Mouse (Mus musculus): ENCODE measurements around the gene Arl2.

The Arl2 gene

DNA sequence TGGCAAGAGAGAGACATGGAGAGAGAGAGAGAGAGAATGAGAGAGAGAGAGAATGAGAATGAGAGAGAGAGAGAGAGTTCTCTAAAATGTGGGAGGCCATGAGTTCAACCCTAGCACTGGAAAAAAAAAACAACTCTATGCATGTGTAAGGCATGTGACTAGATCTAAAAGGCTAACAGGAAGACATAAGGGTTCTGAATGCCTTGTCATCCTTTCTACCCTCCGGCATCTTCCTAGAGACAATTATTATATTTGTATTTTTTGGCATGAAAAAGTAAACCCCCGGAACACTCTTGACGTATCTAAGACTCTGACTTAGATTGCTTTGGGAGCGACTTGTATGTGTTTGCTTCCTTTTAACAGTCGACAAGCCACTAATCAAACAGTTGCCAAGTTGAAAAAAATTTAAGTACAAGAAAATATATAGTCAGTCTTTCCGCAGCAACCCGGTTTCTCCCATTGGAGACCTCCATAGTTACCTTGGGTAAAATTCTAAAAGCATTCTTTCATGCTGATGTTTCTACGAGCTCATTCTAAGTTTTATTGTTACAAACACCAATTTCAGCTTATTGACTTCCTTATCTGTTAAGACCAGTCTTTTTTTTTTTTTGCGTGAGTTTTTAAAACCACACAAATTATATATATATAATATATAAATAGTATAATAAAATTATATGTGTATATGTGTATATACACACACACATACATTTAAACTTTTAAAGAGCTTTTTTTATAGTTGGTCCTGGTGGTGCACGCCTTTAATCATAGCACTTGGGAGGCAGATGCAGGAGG lies 14.4 kb downstream of the Arl2 start:
- DNase-seq (ENCODE audit: low read depth, low spot score) = no peak

DNA sequence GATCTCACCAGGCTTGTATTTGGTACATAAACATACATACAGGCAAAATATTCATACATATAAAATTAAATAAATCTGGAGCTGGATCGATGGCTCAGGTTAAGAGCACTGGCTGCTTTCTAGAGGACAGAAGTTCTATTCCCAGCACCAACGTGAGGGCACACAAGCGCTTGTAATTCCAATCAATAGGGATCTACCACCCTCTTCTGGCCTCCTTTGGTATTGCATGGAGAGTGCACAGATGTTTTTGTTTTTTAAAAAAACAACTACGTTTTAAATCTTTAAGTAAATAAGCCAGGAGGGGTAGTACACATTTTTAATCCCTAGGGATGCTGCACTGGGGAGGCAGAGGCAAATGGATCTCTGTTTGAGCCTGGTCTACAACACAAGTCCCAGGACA lies 15.1 kb downstream of the Arl2 start:
- peak; percentile 32 for DNase-seq (ENCODE audit: low read depth, low spot score)

DNA sequence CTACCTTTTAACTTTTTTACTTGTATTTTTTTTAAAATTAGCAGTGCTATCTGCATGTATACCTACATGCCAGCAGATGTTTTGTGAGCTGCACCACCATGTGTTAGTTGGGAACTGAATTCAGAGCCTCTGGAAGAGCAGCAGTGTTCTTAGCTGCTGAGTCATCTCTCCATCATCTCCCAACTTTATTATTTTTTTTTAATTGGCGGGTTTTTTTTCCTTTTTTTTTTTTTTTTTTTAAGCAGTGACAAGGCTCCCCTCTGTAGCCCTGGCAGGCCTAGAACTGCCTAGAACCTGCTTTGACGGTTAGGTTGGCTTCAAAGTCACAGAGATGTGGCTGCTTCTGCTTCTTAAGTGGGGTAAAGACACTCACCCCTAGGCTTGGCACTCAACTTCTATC lies 16.4 kb downstream of the Arl2 start:
- no peak for DNase-seq (ENCODE audit: low read depth, low spot score)

DNA sequence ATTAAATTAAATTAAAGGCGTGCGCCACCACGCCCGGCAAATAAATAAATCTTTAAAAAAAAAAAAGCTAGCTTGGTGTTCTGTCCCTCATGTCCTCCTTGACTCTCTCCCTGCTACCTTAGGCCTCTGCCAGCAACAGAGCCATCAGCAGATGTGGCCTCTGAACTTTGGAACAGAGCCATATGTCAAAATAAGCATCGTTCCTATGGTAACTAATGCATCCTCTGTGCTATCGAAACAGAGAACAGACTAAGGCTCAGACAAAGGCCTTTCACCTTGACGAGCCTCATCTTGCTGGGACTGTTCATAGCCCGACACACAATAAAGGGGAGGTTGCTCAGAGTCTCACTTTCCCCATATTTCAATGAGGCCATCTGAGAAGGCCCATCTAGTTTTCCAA lies 18.0 kb downstream of the Arl2 start:
- no peak for DNase-seq (ENCODE audit: low read depth, low spot score)

DNA sequence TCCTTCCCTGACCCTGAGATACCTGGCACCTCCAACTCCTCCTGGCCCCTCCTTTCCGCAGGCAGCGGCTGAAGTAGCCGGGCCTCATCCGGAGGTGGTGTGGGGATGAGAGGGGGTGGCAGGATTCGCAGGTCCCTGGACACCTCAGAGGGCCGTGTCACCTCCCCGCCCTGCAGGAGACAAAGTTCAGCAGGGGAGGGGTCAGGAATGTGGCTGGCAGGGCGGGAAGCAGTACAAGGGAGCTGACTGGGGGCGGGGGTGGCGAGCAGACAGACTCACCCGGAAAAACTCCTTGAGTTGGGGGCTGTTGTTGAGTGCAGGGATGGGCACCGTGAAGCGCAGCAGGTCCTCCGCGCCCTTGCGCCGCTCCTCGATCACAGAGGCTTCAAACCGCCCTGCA lies 19.6 kb downstream of the Arl2 start:
- no peak for DNase-seq (ENCODE audit: low read depth, low spot score)

DNA sequence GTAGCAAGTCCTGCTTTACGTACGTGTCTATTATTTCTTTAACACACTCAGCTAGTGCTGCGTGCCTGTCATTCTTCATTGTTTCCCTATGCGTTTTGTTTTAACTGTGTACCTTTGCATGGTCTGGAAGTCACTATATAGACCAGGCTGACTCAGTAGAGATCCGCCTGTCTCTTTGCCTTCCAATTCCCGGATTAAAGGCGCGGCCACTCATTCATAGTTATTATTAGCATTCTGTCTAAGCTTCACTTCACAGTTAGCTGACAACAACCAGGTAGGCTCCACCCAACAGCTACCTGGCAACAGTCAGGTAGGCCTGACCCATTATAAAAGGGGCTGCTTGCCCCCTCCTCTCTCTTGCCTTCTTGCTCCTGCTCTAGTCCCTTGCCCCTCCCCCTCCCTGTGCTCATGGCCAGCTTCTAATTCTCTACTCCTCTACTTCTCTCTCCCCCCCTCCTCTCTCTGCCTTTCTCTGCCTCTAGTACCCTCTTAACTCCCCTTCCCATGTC lies 22.6 kb downstream of the Arl2 start:
- DNase-seq (ENCODE audit: low read depth, low spot score) = no peak

DNA sequence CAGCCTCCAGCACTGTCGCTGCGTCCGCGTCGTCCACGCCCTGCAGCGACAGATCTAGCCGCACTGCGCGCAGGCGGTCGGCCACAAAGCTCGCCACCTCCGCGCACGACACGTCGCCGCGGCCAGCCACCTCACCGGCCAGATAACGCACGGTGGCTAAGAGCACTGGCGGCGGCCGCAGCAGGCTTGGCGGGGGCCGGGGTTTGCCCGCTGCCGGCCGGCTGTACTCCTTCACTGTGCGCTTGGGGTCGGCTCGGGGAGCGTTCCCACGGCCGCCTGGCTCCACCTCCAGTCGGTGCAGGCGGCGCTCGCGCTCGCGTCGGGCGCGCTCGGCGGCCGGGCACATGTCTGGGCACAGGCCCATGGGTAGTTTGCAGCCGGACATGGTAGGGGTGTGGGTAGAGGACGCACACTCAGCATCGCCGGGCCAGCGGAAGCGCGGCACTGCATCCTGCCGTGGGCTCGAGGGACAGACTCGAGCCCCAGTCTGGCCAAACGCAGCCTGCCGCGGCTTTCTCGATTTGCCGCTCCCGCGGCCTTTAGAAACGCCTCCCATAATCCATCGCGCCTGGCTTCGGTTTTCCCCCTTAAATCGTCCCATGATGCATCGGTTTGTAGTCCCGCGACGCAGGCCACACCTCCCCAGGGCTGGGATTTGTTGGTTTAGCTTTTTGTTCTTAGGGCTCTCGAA lies 23.2 kb downstream of the Arl2 start, which contains the start of gene Sac3d1:
TSS of gene Sac3d1 (minus strand) at position 665 of the 691 bp plus-strand sequence.
- DNase-seq (ENCODE audit: low read depth, low spot score) = peak; percentile 80

DNA sequence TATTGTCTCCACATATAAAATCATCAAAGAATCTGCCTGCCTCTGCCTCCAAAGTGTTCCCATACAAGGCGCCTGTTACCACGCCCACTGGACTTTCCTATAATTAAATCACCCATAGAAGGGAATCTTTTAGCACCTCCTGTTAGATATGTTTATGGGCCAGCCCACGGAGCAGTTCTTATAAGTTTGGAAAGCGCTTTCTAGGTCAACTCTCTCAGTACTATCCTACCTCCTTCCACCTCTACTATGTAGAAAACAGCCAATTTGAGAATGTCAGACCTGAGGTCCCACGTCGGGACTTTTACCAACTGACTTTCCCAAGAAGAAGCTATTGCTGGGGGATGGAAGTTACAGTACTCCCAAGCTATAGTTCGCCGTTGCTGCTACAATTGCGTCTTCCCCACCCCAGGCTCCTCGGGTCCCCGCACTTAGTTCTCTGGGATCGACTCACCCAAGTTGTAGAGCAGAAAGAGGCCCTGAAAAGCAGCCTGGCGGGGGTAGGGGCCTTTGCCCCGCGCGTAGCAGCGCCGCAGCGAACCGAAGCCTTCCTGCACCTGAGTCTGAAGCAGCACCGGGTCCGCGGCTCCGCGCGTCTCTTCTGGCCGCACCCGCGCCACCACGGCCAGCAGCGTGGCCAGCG lies 23.9 kb downstream of the Arl2 start:
- no peak for DNase-seq (ENCODE audit: low read depth, low spot score)

DNA sequence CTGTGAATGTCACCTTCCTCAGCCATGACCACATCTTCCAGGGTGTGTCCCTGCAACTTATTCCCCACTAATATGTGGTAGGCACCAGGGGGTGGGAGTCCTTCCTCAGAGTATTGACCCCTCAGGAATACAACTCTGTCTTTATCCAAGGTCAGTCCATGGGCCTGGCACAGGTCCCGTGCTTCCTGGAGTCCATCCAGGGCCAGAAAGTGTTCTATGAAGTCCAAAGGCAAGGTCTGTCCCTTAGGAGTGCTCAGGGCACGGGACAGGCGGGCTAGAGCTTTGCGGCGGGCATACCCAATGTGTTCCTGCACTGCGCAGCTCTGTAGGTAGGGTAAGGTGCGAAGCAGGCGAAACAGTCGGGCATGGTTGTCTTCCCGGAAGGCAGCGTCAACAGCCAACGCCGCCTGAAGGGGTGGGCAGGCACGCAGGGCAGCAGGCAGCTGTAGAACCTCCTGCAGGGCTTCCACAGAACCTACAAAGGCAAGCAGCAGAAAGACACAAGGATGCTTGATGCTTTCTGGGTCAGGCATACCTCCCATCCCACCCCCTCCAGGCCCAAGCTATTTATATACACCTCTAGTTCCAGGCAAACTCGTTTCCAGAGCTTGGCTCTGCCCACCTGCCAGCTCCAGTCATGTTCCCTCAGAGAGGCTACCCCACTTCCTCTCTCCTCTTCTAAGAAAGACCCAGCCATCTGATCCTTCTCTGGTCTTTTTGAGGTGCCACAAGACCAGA lies 25.1 kb downstream of the Arl2 start:
- no peak for DNase-seq (ENCODE audit: low read depth, low spot score)

DNA sequence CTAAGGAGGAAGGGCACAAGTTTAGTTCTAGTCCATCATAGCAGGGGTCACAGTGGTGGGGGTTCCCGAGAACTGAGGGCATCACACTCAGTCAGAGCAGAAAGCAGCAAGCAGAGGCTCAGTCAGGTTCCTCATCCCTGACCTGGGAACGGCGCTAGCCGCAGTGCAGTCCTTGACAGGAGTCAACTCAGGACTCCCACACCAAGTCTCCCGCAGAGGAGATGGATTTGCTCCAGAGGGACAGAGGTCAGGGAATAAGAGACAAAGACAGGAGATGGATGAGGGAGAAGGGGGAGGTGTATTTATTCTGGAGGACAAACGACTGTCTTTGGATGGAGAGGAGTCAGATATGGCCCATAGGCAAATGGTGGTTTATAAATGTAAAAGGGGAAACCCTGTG lies 28.2 kb downstream of the Arl2 start:
- no peak for DNase-seq (ENCODE audit: low read depth, low spot score)

DNA sequence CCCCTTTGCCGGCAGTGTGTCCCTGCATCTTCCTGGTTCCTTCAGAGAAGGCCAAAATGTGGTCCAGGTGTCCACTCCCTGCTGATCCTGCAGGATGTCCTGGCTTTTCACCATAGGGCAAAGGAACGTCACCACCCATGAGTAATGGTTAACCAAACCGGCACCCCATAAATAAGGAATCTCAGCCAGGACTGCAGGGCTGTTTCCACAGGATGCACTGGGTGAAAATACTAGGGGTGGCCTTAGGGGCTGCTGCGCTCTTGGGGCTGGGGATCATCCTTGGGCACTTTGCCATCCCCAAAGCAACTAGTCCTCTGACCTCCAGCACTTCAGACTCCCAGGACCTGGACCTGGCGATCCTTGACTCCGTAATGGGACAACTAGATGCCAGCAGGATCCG lies 35.8 kb downstream of the Arl2 start, which contains the start of gene Naaladl1:
TSS of gene Naaladl1 (plus strand) at position 197 of the 400 bp plus-strand sequence.
- no peak for DNase-seq (ENCODE audit: low read depth, low spot score)

DNA sequence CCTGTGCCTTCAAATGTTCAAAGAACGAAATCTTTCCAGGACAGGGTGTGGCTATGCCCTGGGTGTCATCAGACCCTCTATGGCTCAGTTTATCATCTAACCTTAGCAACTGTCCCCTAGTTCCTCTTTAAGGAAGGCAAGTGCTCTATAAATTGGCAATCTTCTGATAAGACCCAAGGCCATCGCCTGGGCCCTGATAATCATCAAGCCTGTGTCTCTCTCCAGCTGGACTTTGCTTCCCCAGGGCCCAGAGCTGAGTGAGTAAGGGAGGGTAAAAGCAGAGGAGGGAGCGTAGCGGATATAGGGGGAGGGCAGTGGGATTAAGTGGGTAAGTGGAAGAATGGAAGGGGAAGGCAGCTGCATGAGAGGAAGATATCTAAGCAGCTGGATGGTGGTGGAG lies 36.9 kb downstream of the Arl2 start:
- no peak for DNase-seq (ENCODE audit: low read depth, low spot score)

DNA sequence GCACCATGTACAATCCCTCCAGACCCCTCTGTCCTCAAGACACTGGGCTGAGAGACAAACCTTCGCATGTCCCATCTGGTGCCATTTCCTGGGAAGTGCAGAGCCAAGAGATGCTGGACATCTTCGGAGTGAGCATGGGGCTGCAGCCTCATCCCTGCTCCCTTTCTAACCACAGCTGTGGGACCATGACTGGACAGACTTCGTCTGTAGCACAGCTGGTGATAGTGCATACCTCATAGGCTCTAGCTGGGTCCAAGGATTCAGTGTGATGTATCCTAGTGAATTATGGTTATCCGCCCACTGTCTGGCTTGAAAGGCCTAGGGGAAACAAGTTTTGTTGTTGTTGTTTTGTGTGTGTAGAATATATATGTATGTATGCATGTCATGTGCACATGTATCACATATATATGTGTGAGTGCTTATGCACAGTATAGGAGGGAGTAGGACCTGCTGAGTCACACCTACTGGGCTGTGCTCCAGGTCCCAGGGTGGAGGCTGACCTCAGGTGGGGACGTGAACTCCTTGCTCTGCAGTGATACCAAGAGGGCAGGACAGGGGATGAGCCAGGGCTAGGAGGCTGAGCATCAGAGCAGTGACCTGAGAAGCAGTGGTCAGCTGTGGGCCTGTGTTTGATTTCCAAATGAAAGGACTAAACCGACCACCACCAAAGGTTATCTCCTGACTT lies 39.0 kb downstream of the Arl2 start:
- no peak for DNase-seq (ENCODE audit: low read depth, low spot score)

DNA sequence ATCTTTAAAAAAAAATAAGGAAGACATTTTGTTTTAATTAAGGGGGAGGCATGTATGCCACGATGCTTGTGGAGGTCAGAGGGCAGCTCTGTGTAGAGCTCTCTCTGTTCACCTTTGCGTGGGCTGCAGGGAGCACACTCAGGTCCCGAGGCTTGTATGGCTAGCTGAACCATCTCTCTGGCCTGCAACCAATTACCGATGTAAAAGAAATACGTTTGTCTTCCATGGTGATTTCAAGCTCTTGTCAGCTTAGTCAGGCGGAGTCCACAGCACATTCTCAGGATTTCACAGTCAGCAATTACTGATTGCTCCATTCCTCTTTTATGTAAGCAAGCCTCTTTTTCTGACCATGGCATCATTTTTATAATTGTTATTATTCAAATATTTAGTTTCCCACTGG lies 40.2 kb downstream of the Arl2 start:
- no peak for DNase-seq (ENCODE audit: low read depth, low spot score)

DNA sequence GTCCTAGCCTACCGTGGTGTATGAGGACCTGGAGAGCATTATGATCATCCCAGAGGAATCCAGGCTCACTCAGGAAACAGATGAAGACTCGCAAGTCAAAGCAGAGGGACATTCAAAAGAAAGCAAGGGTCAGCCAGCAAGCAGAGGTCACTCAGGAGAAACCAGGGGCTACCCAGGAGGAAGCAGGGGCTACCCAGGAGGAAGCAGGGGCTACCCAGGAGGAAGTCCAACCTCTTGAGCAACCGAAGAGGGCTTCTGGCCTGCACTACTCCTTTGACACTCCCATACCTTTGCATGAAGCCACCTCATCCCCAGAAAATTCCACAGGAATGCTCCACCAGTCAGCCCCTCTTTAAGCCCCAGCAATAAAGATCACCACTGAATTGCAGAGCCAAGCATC lies 43.5 kb downstream of the Arl2 start:
- DNase-seq (ENCODE audit: low read depth, low spot score) = no peak

DNA sequence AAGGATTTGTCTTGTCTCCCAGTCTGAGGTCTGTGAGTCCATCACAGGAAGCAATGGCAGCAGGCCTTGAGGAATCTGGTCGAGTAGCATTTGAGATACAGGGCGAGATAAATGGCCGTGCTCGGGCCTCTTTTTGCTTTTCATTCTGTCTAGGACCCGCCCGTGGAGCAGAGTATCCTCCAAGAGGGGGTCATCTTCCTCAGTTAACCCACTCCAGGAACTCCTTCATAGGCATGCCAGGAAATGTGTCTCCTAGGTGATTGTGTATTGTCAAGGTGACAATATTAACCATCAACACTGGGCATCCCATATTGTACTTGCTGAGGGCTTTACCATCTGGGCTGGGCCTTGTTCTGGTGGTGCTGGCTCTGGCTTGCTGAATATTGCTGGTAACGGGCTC lies 47.2 kb downstream of the Arl2 start, which contains the start of gene AC131692.1:
TSS of gene AC131692.1 (plus strand) at position 301 of the 400 bp plus-strand sequence.
- no peak for DNase-seq (ENCODE audit: low read depth, low spot score)

DNA sequence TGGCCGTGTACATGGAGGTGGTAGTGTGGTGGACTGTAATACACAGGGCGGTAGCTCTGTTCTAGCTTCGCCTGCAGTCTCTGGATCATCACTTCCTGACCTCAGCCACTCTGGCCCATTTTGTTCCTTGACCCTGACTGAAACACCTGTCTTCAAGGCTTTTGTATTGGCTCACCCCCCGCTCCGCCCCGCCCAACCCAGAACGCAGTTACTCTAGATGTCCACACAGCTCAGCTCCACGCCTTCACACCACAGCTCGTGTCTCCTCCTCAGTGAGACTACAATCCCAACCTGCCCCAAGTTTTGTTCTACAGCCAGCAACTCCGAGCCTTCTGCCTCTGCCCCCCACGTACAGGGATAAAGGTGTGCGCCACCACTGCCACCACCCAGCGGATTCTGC lies 52.5 kb downstream of the Arl2 start:
- no peak for DNase-seq (ENCODE audit: low read depth, low spot score)

DNA sequence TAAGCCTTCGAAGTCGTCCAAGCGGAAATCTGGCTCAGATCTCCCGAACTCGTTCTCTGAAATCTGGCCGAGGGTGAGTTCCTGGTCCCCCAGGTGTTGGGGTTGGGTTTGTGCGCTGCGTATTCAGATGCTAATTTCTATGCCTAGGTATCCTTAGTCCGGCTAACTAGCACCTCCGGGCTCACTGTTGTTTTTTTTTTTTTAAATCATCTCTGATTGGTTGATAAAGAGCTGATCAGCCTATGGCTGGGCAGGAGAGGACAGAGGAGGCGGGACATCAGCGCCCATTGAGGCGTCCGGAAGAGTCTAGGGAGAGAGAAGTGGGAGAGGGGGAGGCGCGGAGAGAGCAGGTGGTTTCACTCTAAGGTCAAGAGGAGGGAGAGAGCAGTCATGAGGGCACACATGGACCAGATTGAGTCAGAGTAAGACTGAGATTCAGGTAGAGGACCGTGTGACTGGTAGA lies 55.9 kb downstream of the Arl2 start:
- DNase-seq (ENCODE audit: low read depth, low spot score) = no peak

DNA sequence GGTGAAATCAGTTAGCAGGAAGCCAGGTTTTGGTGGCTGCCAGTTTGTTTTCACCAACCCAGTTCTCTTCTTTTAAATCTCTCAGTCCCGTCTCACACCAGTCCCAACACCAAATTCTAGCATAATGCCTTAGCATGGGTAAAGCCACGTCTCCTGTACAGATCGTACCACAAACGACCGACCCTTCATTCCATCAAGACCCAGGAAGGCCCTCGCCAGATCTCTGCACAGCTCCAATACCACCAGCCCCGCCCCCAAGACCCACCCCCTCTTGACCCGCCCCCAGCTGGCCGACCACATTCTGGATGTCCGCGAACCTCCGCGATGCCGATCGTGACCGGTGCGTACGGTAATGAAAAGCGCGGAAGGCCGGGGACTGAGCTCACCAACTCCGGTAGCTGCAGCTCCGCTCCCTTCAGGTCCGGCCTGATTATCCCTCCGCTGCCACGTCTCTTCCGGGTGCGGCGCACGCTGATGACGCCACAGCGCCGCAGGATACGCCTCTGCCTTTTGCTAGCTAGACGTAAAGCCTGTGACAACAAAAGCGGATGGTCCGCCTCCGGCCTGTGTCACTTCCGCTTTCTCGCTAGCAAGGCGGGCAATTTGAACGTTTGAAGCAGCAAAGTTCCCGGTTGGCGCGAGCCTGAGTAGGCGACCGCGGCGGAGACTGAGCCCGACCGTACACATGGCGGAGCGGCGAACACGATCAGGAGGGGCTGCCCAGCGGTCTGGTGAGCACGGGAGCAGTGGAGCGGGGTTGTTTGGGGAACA lies 56.7 kb downstream of the Arl2 start, which contains the start of the genes Zfpl1 and Cdca5:
TSS of gene Zfpl1 (minus strand) at position 479 of the 771 bp plus-strand sequence.
TSS of gene Cdca5 (plus strand) at position 506 of the 771 bp plus-strand sequence.
- peak; percentile 98 for DNase-seq (ENCODE audit: low read depth, low spot score)
